Mouse (Mus musculus) brain, embryonic 18.5 days (tissue): ENCODE data around the gene Sacs.

Experiments
- DNase-seq: peaks from one replicate; pipeline ENCODE4 v3.0.0-alpha.2; 2012; ENCODE audit warnings: low read depth, low spot score

Sacs gene

DNA sequence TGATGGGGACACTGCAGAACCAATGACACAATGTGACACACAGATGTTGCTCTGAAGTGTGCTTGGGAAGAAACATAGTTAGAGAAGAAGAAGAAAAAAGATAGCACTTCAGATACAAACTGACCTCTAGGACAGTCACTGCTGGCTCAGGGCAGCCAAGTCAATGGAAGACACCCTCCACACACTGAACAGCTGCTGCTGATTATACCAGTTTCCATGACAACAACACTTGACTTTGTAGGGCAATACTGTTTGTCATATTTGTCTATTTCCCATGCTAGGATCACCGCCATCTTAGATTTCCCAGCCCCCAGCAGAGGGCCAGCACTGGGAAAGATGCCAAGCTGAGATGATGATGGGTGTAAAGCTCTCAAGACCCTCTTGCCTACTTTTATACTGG is 22.7 kb downstream of the Sacs start:
- no peak for DNase-seq

DNA sequence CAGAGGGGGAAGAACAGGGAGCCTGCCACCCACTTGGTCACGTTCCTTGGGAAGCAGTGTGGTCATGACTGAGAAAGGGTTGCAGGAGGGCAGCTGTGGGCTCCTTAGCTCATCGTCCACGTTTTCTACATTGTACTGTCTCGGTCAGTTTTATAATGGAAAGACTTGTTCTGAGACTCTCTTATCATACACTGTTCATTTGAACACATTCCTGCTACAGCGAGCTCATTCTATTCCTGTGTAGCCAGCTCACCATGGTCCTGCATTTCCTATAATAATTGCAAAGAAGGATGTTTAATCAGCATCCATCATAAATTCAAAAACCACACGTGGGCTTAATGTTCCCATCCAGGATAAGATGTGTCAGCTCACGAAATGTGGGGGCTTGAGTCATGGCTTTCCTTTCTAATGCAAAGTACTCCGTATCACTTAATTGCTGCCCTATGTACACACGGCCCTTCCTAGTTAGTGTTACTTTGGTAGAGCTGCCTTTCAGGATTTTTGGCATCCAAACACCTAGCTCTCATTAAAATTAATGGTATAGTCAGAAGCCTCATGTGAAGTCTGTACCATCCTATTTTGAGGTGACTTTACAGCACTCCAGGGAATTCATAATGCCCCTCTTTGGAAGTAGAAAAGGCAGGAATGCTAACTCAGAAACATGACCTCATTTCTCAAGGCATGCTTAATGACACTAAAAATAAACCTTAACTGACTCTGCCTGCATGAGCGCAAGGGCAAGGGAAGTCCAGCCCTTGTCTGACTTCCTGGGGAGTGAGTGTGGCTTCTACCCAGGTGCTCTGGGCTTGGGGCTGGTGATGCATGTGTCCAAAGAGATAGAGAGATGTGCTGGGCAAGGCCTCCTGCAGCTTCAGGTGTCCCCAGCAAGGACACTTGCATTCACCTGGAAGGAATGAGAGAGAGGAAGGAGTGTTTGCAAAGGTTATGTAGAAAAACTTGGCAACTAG is 23.4 kb downstream of the Sacs start:
- no peak for DNase-seq

DNA sequence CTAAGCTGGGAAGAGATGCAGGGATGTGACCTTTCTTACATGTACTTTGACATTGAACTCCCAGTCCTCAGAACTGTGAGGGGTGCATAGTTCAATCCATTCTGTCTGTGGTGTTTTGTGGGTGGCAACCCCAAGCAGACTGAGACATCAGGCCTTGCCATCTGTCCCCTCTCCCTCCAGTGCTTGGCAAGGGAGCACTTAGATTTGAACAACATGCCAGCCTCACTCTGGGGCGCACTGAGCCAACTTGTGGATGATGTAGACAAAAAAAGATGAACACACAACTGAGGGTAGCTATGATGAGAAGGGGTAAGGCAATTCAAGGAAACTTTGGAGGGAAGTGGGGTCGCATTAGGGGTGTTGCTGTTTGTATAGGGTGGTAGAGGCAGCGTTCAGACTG is 26.2 kb downstream of the Sacs start:
- no peak for DNase-seq

DNA sequence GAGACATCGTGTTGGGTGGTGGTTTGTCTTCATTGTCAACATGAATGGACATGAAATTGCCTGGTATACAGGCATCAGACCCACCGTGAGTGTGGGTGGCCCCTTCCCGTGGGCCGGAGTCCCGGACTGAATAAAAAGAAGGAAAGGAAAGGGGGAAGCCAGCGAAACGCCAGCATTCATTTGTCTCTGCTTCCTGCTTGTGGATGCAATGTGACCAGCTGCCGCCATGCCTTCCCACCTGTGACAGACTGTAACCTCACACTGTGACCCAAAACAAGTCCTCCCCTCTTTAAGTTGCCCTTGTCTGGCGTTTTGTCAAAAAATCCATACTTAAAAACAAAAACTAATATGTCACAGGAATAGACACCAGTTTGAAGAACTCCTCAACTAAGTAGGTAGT is 27.7 kb downstream of the Sacs start:
- DNase-seq, result no peak

DNA sequence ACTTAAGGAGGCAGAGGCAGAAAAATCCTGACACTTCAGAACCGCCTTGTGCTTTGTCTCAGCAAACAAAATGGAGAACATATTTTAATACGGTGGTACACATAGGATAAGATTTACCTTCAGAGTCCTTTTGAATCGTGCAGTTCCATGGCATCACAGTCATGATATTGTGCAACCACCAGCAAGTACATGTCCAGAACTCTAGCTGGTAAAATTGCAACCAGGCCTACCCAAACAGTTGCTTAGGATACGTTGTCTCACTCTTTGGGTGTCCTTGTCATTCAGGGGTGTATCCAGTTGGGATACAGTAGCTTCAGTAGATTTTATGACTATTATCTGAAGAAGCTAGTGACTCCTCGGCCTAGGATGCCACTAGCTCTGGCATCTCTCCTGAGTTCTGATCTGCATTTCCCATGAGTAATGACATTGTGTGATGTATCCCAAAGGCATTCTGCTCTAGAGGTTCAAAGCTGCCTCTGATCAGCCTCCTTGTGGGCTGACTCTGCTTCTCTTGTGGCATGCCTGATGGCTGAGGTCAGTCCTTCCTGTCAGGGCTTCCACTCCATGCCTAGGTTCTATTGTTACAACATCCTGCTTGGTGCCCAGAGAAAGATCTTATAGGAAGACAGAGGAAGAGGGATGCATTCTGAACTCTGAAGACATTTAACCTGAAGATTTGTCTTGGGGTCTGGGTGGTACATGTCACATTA is 33.2 kb downstream of the Sacs start:
- DNase-seq, result no peak

DNA sequence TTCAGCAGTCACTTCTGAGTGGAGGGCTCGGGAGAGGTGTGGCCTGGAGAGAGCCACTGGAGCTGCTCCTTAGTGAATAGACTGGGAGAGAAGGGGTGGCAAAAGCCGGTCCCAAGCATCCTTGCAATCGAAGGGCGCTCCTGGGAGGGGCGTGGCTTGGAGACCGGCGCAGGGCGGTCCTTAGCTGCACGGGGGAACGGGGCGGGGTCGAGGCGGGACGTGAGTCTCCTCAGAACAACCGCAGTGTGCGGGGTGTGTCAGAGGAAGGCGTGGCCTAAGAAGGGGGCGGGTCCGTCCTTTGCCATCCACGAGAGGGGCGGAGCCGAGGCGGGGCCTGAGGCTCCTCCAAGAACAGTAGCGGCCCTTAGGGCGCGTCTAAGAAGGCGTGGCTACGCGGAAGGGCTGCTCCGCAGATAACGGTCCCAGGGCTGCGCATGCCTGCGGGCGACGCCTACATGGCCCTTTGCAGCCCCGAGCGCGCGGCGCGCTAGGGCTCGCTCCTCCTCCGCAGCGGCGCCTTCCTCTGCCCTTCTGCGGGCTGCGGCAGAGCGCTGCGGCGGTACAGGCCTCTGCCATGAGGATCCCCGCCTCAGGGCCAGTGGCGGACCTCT is 34.4 kb downstream of the Sacs start:
- DNase-seq, result peak; percentile 94

DNA sequence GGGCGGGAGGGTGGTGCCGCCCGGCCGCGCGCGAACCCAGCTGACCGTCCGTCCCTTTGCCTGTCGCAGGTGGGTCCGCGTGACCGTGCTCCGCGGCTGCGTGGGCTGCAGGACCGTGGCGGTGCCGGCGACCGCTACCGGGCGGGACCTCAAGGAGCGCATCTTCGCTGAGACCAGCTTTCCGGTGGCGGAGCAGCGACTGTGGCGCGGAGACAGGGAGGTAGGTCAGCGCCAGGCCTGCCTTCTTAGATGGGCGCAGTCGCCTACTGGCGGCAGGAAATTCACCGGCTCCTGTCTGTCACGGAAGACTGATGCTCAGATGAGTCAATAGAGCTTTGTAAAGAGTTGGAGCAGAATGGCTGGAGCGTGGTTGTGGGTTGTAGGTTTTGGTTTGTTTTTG is 35.0 kb downstream of the Sacs start:
- DNase-seq, result no peak

DNA sequence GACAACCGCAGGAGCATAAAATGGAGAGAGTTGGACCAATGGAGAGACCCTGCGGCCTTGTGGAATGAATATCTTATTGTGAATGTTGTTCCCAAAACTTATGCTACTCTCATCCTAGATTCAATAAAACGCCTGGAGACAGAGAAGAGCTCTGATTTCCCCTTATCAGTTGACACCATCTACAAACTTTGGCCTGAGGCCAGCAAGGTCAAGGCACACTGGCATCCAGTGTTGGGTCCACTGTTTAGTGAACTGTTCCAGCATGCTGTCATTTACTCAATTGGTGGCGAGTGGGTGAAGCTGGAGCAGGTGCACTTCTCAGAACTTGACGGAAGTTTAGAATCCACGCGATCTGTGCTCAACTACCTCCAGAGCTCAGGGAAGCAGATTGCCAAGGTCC is 53.6 kb downstream of the Sacs start:
- DNase-seq, result no peak

DNA sequence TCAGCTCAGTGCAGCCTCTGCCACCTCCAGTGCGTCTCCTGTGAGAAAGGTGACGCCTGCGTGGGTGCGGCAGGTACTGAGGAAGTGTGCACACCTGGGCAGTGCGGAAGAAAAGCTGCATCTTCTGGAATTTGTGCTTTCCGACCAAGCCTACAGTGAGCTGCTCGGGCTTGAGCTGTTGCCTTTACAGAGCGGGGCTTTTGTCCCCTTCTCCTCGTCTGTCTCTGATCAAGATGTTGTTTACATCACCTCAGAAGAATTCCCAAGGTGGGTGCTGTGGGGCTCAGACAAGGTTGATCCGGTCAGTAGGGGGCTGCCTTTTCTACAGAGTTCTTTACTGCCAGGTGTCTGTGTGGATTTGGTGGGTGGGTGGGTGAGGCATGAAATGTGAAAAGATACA is 54.1 kb downstream of the Sacs start:
- no peak for DNase-seq

DNA sequence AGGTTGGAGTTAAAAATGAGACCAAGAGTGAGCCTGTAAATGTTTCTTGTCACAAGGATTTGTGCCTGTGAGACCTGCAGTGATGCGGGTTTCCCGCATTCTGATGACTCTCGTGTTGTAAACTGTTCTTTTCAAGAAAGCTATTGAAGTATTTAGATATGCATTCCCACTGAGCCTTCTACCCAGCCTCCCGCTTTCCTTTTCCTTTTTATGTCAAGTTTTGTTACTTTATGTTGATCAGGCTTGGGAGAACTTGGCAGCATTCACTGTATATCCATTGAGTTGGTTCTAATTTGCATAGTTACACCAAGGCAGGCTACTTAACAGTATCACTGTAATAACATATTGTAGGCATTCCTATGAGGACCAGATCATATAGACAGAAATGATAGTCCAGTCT is 56.2 kb downstream of the Sacs start:
- DNase-seq, result no peak

DNA sequence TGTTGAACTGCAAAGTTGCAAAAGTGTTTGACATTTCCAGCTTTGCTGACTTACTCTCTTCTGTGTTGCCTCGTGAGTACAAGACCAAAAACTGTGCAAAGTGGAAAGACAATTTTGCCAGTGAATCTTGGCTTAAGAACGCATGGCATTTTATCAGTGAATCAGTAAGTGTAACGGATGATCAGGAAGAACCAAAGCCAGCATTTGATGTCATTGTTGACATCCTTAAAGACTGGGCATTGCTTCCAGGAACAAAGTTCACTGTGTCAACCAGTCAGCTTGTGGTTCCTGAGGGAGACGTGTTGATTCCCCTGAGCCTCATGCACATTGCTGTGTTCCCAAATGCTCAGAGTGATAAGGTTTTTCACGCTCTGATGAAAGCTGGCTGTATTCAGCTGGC is 71.9 kb downstream of the Sacs start:
- DNase-seq, result no peak

DNA sequence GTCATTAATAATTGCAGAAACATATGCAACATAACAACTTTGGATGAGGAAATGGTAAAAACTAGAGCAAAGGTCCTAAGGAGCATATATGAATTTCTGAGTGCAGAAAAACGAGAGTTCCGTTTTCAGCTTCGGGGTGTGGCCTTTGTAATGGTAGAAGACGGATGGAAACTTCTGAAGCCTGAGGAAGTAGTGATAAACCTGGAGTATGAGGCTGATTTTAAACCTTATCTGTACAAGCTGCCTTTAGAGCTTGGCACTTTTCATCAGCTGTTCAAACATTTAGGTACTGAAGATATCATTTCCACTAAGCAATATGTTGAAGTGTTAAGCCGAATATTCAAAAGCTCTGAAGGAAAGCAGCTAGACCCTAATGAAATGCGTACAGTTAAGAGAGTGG is 73.5 kb downstream of the Sacs start:
- no peak for DNase-seq

DNA sequence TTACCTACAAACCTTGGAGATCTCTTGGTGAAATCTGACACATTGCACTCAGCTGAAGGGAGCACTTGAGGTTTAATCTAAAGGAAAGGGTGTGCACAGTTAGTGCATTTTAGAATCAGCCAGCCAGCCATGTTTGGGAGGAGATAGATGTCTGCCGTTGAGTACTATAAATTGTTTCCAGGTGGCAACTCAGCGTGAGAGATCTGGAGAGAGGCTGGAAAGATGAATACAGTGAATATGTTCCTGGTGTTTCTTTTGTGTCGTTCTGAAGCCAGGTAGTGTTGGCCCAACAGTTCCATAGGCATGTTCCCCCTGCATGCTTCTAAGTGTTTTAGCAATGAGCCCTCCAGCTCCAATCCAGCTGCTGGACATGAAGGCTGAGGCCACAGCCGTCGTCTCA is 82.9 kb downstream of the Sacs start:
- DNase-seq, result no peak

DNA sequence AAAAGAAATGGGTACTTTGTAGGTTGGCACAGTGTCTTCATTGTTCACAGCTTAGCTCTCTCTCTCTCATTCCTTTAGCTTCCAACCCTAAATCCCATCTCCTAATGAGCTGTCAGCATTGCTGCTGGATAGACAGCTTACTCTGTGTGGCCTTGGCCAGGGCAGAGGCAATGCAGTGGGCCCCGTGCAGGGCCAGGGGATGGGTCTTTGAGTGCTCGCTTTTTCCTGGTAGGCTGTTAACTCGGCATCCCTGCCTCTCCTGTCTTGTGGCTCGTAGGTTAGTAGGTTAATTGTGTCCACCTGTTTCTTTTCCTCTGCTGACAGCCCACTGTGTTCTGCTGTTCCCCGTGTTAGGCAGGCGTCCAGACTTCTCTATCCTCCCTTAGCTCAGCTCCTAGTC is 84.2 kb downstream of the Sacs start:
- DNase-seq, result no peak

DNA sequence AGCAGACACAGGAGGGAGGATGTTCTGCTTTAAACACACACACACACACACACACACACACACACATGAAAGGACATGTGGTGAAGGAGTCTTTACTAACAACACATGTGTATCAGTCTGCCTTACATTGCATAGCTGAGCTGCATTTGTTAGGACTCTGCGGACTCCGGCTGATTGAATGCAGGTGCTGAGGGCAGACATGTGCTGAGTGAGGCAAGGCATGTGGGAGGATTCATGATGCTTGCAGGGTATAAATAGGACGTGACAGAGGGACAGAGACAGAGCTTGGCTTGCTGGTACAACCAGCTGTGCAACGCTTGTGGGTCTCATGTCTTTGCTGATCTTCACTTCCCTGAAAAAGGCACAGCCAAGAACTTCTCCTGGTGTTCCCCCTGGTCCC is 85.5 kb downstream of the Sacs start:
- no peak for DNase-seq

DNA sequence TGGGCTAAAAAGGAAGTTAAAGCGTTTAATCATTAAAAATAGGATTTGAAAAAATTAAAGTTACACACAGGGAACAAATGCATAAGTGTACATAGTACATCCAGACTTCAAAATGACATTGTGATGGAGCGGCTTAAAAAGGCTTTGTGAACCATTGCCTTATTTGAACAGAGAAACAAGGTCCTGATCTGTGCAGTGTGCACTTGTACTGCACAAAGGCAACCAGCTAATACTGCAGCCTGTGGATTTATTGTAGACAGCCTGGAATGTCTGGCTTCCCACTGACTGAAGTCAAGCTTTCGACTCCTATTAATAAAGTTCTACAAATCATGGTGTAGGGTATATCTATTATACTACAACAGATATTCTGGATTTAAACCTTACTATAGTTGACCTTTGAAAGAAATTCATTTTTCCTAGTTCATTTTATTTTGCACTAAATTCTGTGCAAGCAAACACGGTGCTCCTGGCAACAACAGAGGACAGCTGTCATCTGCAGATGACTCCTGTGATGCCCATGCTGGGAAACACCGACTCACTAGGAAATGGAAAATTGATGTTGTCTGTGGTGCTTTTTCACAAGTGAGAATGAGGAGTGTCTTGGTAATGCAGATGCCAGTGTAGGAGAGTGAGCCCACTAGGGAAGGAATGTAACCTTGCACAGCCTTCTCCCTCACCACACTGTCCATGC is 86.3 kb downstream of the Sacs start:
- DNase-seq, result no peak

DNA sequence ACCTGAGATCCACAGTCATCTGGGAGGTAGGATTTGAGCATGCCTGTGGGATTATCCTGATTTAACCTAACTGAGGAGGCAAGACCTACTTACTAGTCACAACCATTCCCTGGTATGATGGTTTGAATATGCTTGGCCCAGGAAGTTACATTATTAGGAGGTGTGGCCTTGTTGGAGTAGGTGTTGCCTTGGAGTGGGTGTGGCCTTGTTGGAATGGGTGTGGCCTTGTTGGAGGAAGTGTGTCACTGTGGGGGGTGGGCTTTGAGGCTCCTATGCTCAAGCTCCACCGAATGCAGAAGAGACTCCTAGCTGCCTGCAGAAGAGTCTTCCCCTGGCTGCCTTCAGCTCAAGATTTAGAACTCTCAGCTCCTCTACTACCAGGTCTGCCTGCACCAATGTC is 87.9 kb downstream of the Sacs start:
- no peak for DNase-seq

DNA sequence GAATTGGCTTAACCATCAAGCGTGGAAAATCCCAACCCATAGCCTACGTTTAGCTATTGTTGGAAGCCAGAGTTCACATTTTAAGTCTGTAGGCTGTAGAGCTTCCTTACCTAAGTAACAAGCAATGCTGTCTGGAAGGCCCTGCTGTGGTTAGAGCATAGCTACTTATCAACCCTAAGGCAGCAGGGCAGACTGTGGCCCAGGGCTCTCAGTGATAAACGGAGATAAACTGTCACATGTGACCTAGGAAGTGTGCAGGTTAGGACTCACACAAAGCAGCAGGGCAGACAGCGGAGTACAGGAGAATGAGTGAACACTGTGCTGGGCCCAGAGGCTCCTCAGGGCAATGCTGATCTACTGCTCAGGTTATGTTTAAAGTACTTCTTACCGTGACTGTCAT is 91.5 kb downstream of the Sacs start:
- no peak for DNase-seq

DNA sequence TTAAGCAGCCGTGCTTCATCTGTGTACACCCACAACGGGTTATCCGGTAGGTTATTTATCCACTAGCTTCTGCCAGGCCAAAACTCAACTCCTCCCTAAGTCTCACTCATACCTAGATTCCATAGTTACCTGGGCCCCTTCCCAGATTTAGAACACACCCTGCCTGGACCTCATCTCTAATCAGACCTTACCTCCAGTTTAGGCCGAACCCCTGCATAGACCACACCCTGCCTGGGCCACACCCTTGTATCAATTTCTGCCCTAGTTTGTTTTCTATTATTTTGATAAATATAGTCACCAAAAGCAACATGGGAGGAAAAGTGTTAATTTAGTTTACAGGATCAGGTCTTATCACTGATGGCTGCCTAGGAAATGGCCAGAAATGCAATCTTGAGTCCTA is 91.9 kb downstream of the Sacs start:
- no peak for DNase-seq

DNA sequence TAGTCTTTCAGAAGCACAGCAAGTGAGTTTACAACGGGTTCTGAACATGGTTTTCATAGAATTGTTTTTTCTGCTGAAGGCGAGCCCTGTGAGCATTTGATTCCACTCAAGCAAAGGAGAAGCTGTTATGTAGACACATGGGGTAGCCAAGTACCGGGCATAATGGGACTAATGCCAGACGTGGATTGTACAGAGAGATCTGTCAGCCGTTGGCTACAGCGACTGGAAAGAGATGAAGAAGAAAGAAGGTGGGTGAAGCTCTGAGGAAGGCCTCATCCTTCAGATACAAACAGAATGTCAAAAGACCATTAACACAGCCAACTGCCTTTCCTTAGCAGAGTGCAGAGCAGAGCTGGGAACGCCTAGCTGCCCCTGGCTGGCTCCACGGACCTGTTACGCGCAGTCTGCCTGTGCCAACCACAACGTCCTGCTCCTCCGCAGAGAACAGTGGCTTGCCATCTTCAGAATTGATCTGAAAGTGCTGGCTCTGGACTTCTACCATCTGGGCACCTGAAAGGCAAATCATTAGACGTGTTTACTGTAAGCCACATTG is 93.8 kb downstream of the Sacs start:
- DNase-seq, result no peak

DNA sequence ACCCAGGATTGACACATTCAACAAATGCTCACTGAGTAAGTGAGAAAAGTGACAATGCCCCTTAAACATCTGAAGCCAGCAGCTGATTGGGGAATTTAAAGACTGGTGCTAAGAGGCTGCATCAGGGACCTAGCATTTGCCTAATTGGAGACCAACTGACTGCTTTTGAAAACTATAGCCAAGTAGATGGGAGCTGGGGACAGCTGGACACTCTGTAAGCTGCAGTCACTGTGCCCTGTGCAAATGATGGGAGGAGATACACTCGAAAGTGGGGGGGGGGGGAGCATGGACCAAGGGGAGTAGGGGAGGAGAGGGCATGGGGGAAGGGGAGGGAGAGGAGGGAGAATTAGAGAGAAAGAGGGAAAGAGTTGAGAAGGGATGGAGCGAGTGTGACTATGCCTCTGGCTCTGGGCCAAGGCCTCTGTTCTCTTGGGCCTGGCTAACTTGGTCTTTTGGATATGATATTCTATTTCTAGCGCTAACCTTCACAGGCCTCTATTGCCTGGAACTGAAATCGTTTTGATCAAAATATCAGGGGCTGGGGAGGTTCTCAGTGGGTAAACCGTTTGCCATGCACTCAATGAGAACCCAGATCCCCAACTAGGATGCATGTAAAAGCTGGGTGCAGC is 97.7 kb downstream of the Sacs start:
- no peak for DNase-seq
